Mouse (Mus musculus) large intestine, adult 2 months (tissue): ENCODE data around the gene Snd1. TPM values are rescaled to one million over a fixed set of nuclear protein-coding genes. Genes with fewer than 3 reads are reported as not detected.

Experiments
- DNase-seq: peaks from one replicate; pipeline ENCODE4 v3.0.0-alpha.2; 2012; ENCODE audit warnings: low read depth, low spot score
- WGBS: fragments of 180-500 bp; shearing (Covaris S2); methylation state at CpG from one replicate; pipeline ENCODE4 v1.1.7; 2018; 5-methylcytosine and 5-hydroxymethylcytosine counted together
- polyA plus RNA-seq: library from polyadenylated mRNA; depleted of rRNA; stranded (reverse); fragments of >200 nt; gene quantifications from 2 replicates; pipeline ENCODE4 v1.2.3, GENCODE M21; 2012

Snd1 gene
- polyA plus RNA-seq, 1 experiment, result 89.7 TPM

DNA sequence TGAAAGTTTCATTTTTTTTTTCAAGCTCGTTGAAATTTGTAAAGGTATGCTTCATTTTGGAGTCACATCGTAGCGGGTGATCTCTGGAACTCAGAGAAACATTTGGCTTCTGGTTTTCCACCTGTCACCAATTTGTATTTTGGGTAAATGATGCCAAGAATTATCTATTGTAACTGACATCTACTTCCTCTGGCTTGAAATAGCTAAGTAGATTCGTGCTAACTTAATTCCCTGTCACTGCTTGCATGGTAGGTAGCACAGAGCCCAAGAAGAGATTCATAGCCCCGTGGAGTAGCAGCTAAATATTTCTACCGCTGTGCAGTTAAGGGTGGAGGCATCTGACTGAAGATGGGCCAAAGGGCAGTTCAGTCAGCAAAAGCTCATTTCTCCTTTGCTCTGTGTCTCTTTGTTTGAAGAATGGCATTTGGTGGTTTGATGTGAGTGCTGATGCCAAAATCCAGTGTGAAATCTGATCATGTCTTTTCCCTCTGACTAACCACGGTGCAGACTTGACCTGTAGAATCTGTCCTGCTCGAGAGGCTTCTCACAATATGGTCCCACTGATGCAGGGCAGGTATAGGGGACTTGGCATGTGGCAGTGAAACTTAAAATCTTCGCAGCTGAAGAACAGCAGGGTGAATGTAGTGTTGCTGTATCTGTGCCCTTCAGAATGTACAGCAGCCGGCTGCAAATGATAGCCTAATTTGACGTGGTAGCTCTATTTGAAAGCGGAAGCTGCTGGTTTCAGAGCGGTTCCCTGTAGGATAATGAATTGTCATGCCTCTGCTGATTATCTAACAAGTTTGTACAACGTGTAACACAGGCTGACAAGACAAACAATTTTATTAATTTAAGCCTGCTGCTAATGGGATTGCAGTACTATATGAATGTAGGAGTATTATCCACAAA lies 101.7 kb downstream of the Snd1 start:
- 75% methylated on average over 14 of the region's 14 CpGs for WGBS
- no peak for DNase-seq

DNA sequence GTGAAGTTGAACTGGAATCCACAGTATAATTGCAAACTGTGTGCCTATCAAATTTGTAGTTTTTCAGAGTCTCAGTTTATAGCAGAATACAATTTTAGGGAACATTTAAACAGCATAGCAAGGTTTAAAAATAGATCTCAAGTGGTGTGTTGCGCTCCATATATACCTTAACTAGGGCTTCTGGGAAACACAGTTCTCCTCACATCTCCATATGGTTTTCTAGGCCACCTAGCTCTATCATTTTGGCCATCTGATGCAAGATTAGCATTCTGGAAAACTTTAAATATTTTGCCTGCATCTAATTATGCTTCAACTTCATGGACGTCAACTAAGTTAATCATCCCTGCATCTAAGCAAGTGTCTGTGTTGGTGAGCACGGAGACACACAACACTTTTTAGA lies 107.9 kb downstream of the Snd1 start:
- DNase-seq, result no peak
- WGBS, result 98% methylated on average over 3 of the region's 3 CpGs

DNA sequence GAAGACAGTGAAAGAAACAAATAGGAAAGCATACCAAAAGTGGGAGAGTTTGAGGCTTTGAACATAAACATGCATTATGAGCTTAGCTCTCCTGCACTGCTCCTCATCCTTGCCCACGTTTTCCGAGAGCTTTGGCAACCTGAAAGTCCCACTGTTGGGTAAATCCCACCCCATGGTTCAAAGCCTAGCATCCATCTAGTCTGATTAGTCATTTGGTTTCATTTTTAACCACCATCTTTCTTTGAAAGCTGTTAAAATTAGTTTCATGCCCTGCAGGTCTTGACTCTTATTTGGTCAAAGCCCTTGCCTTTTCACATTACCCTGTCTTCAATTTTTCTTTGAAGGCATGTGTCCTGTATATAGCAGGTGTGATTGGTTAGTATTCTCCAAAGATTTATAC lies 108.5 kb downstream of the Snd1 start:
- 94% methylated on average over 2 of the region's 2 CpGs for WGBS
- no peak for DNase-seq

DNA sequence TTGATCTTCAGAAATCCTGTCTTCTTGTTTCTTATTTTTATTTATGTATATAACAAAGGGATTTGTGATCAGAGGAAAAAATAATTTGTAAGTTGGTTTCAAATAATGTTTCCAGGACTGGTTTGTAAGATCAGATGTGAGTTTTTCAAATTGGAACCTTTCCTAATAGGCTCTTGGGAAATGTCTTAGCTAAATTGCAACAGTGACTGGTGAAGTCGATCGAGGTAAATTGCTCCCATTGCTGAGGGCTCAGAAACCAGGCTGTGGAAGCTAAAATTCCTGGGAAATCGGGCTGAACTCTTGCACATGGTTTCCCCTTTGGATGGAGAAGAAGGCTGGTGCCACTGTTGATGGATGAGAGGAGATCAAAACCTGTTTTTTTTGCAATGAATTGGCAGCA lies 111.9 kb downstream of the Snd1 start:
- DNase-seq, result no peak
- 84% methylated on average over 3 of the region's 3 CpGs for WGBS

DNA sequence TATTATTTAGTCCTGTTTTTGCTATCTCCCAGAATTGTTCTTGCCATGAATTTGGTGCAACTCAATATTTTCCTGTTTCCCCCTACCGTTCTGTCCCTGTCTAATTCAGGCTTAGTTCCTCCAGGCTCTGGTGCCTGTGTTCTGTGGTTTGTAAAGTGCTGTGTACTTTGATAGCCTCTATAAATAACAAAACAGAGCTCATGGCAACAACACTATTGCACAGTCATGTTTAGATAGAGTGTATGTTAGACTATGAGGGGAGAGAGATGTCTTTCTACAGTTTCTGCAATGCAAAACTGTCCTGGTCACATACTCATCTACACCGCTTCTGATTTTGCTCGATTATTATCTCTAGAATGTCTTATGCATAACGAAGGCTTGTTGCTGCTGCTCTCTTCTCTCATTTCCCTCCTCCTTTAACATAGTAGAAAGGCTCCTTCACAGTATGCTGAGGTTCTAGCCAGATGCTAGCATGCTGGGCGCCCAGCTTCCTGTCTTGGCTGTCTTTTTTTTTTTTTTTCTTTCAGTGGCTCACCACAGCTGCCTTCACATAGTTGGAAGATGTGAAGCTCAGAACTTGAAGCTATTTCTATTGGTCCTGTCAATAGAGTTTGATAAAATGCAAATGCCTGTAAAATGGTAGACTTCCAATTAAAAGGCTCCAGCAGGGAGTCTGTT lies 113.7 kb downstream of the Snd1 start:
- DNase-seq, result no peak
- 80% methylated on average over 5 of the region's 5 CpGs for WGBS

DNA sequence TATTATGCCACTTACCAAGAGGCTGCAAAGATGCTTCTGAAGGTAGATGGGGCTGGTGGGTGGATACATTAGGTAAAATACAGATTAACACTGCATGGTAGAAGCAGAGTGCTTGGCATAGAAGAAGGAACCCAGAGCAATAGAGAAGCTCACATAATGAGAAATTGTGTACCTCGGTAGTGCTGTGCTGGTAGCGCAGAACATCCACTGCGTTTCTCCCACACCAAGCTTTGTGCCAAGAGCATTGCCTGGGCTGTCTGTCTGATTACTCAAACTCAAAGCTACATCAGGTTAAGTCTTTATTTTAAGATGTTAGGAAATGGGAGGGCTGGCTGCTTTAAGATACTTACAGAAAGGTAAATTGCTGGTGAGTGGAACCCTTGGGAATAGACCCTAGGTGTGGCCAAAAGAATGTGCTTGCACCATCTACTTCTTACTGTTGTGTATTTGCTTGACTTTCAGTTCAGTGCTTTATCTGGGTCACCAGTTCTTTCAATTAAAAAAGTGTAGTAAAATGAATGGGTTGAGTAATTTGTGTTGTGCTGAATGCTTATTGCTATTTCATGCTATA lies 117.5 kb downstream of the Snd1 start:
- 98% methylated on average over 3 of the region's 3 CpGs for WGBS
- no peak for DNase-seq

DNA sequence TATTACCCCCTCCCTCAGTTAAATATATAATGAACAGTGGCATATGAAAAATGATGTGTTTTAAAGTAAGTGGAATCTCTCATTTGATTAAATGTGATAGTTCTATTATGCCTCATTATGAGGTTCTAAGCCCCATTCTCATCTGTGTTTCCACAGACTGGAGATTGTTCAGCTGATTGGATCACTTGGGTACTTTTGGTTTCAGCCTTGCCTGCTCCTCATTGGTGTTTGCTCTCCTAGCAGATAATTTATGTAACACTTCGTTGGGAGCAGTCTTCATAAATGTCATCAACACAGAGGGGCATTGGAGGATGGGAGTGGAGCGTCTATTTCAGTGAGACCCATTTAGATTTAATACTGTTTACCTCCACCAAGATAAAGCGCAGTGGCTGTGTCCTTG lies 118.8 kb downstream of the Snd1 start:
- WGBS, result 59% methylated on average over 3 of the region's 3 CpGs
- DNase-seq, result no peak

DNA sequence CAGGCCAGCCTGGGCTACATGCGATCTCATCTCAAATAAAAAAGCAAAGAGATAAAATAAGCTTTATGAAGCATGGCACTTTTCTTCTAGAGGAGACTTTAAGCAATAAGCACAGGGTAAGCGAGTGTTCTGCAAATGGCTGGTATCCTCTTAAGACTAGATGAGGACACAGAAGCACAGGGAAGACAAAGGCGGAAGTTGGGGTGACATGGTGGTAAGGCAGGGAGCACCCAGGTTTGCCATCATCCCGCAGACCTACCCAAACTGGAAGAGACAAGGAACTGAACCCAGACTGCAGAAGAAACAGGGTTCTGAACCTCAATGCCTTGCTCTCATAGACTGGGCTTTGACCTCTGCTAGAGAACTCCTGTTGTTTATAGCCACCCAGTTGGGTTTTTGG lies 119.8 kb downstream of the Snd1 start:
- no peak for DNase-seq
- WGBS, result 92% methylated on average over 4 of the region's 4 CpGs

DNA sequence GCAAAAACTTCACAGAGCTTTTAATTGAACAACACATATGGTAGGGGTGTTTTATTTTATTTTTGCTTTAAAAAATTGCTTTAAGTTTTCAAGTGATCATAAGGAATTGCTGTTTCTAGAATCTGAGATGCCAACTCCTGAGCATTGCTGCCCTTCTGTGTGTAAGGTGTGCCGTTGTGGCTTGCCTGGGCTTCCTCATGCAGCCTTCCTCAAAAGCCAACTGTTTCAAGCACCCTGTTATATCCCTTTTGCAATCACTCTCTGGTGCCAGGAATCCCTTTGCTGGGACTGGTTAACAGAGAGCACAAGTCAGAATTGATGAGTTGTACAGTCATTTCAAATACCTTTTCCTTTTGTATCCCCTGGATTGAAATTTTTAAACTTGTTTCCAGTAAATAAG lies 120.3 kb downstream of the Snd1 start:
- DNase-seq, result no peak
- WGBS, result 60% methylated on average over 1 of the region's 1 CpGs

DNA sequence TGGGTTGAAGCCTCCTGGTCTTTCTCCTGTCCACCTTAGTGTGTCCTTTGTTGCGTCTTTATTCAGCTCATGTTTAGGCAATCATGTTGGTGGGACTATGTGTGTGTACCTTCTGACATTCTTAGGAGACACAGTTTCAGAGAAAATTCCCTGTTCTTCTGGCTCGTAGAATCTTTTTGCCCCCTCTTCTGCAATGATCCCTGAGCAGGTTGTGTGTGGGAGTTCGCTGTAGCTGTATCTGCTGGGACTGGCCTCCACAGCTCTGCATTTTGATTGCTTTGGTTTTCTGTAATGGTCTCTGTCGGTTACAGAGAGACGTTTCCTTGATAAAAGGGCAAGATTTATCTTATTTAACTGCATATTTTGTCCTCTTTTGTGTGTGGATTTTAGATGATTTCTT lies 122.3 kb downstream of the Snd1 start:
- DNase-seq, result no peak
- WGBS, result 93% methylated on average over 5 of the region's 5 CpGs

DNA sequence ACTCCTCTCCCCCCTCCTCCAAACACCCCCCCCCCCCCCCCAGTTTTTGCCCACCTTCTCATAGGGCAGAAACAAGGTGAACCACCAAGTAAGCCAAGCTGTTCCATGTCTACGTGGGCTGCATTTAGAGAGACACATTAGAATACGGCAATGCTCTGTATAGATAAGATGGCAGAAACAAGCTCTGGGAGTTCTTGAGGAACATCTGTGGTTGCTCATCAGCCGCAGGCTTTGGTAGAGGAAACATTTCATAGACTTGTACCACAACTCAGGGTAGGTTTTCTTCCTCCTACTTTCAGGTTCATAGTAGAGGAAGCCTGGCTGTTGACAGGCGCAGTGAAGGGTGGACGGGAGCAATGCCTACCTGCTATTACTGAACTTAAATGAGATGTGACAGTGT lies 124.2 kb downstream of the Snd1 start:
- DNase-seq, result no peak
- WGBS, result 94% methylated on average over 5 of the region's 5 CpGs

DNA sequence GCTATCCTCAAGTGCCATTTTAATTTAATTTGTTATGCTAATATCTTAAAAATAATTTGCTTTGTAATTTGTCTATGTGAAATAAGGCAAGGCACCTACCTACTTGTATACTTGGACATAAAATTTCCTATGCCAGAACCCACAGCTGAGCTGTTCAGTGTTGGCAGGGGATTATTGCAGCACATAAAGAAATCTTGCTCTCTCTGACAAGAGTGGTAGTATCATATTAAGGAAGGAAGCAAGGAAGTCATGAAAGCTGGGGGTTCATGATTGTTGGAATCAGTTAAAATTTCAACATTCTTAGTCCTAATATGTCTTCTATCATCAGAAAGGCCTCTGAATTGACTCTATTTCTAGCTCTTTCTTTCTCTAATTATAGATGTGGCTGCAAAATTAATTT lies 125.5 kb downstream of the Snd1 start:
- DNase-seq, result no peak

DNA sequence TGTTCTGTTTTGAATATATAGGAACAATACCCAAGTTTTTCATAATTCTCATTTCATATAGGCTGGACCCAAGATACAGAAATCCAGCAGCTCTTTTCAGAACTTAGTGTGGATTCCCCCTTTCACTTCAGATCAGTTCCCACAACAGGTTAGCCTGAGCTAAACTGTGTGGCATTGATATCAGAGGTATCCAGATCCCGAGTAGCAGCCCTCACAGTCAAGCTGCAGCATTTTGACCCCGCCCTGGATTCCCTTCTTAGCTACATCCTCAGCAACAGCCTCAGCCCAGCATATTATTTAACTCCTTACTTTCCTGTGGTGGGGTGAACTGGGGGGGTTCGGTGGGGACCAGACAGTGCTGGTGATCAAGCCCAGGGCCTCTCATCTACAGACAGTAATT lies 128.5 kb downstream of the Snd1 start:
- DNase-seq, result no peak
- 78% methylated on average over 3 of the region's 3 CpGs for WGBS

DNA sequence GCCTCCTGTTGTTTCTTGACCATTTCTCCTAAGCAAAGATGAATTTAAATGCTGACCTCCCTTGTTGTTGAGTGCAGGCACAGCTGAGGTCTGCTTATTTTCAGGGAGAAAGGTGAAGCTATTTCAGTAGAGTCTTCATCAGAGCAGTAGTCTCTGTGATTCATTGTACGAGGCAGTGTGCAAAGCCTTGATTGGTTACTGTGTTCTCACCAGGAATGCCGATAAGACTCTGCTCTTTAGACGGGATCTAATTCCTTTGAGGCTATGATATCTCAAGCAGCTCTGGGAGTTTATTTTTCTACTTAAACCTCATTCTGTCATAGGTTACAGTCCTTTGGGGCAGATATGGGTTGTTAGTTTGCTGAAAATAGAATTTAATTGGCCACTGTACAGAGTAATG lies 128.9 kb downstream of the Snd1 start:
- WGBS, result 82% methylated on average over 3 of the region's 3 CpGs

DNA sequence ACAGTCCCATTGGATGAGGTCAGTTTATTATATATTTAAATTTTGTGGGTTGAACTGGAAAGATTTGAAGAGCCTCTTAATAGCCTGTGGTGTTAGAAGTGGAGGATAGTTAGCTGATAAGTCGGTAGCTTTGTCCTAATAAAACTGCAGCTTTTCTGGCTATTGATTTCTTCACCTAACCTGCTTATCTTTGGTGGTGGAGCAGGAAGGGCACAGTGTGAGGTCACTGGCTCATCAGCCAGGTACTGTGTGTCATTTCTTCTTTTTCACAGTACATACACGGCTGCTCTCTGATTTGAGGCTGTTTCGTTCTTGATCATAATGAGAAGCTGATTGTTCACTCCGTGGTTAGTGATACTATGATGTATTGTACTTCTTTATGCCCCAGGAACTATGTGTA lies 134.4 kb downstream of the Snd1 start:
- 76% methylated on average over 4 of the region's 4 CpGs for WGBS
- no peak for DNase-seq

More for the DNA sequence above, 128.9 kb downstream of the Snd1 start:
- no peak for DNase-seq

DNA sequence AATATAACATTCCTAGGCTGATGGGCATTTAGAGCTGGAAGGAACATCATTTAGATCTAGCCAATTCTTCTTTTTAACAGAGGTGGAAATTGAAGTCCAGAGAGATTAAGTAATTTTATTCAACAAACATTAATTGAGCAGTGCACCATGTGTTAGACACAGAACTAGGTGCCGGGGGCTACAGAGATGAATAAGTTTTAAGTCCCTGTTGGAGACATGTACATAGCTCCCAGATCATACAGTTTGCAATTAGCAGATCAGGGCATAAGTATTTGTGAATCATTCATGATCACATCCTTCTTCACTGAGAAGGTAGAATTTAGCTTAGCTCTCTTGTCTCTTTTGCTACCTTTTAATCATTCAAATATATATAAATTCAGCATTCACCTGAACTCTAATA lies 135.2 kb downstream of the Snd1 start:
- no peak for DNase-seq
- 98% methylated on average over 1 of the region's 1 CpGs for WGBS

DNA sequence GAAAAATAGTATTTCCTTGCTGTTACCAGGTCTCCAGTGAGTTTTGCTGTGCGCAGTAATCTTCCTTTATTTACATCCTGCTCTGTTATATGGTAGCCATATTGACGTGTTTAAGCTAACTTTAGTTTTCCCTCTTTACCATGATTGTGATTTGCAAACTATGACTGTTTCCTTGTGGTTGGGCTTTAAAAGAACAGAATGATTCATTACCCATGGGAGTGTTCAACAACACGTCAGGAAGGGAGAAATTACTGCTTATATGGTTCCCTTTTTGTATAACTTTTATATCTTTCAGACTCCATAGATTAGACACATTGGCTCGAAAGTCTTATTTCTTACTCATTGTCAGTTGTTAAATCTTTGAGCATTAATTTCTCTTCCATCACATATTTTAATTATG lies 138.5 kb downstream of the Snd1 start:
- no peak for DNase-seq
- 61% methylated on average over 4 of the region's 4 CpGs for WGBS

DNA sequence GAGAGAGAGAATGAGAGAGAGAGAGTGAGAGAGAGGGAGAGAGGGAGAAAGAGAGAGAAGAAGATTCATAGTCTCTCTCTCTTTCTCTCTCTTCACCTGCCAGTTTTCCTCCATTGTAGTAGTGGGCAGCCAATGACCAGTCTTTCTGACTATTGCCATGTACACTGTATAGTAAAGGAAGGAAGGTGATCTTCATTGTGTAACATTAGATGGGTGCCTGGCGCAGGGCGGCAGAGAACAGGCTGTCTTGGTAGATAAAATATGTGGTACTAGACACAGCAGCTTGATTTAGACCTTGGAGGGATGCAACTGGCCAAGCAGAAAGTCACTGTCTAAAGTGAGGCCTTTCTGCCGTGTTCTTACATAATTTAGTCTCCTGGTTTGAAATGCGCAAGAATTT lies 139.9 kb downstream of the Snd1 start:
- DNase-seq, result no peak
- 95% methylated on average over 4 of the region's 4 CpGs for WGBS

DNA sequence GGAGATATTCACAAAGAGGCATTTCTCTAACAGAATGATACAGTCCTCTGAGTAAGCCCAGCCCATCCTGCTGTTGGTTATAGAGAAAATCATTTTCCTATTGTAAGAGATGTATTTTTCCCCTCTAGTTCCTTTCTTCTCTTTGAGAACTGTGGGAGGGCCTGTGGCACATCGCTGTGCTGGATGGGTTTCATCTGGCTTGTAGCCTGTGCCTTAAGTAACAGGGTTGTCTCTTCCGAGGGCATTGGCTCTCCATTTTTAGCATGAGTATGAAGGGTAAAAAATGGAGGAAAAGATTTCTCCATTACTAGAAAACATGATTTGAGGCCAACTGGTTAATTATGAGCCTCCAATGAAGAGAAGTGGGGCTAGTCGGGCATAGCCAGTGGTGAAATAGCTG lies 140.5 kb downstream of the Snd1 start:
- WGBS, result 87% methylated on average over 3 of the region's 3 CpGs
- DNase-seq, result no peak

DNA sequence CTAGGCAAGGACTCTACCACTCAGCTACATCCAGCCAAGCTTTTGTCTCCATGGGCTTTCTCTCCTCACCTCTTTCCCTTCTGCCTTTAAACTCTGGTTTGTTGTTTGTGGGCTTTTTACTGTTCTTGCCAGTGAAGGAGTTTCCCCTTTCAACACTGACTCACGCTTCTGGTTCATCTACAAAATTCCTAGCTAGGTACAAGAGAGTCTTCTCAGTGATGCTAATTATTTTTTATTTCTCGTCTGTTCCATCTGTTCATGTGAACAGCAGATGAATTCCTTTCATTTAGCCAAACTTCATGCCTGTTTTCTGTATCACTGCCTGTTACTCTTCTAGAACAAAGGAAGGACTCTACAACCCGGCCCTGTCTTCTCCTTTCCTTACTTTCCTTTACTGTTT lies 141.0 kb downstream of the Snd1 start:
- 75% methylated on average over 3 of the region's 3 CpGs for WGBS
- no peak for DNase-seq

DNA sequence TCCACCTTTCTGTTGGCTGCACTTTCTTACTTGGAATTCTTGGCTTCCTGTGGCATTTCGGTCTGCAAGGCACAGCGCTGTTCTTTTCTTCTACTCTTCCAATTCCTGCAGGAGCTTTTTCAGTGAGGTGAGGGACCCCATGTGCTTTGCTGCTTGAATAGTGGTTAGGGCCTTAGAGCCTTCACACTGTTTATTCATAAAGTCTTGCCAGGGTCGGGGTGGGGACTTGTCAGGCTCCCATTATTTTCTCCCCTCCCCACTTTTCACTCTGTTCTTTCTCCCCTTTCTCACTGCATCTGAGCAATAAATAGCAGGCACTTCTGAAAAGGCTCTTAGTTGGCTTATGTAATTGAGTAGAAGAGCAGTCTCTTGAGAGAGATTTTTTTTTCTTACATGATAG lies 143.4 kb downstream of the Snd1 start:
- DNase-seq, result no peak
- WGBS, result 47% methylated on average over 3 of the region's 3 CpGs
